Mouse (Mus musculus) layer of hippocampus, postnatal 36 days (tissue): ENCODE measurements around the gene Itfg1. TPM values are rescaled to one million over a fixed set of nuclear protein-coding genes. Genes with fewer than 3 reads are reported as not detected.

ENCODE experiments used
- DNase-seq, 2 experiments: peaks; one replicate each; pipeline ENCODE4 v3.0.0; 2022
- microRNA-seq, 2 experiments: library from miRNA; unstranded; fragments of <30 nt; microRNA quantifications; one replicate each; pipeline ENCODE4 v1.2.0; 2021
- total RNA-seq, 2 experiments: library from RNA; stranded (reverse); gene quantifications; 2 replicates each; pipeline ENCODE4 v1.2.3; 2021

The Itfg1 gene
- total RNA-seq, 2 experiments from 2014 or later = 145 to 158 TPM

GRCm38 (mm10) chr8:85717271-85717670, 123.5 kb downstream of the Itfg1 start:
- DNase-seq = no peak

- no peak for DNase-seq
Observed at GRCm38 (mm10) chr8:85716696-85717095, 124.0 kb downstream of the Itfg1 start.

- DNase-seq = no peak
Observed at GRCm38 (mm10) chr8:85706988-85707387, 133.7 kb downstream of the Itfg1 start.

- DNase-seq = peak; percentile 69 to 73
Observed at GRCm38 (mm10) chr8:85700751-85701351, 139.9 kb downstream of the Itfg1 start, which contains the start of gene Neto2. Neto2 (minus strand) TSS chr8:85700924.

DNA sequence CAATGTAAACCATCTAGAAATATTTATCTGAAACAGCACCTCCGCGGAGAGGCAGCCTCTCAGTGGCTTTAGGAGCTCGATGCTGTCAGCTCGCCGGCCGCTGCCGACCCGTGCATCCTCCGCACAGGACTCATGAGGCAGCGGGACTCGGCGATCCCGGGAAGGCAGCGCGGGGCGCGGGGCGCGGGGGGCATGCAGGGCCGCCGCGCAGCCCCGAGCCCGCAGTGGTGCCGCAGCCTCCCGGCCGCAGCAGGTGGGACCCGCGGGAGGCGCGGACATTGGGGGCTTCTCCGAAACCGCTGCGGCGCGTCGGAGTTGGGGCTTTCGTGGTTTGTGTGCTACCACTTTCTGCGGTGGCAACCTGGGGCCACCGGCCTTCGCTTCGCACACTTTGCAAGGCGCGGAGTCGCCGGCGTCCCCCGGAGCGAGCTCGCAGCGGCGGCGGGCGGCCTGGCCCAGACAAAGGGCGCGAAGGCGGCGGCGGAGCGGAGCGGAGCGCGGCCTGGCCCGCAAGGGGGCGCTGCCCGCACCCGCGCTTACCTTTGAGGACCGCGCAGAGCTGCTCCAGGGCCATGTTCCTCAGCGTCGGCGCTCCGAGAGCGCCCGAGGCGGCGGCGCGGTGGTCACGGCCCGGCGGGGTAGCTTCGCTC, 140.5 kb downstream of the Itfg1 start:
- DNase-seq = peak; percentile 60 to 61

DNA sequence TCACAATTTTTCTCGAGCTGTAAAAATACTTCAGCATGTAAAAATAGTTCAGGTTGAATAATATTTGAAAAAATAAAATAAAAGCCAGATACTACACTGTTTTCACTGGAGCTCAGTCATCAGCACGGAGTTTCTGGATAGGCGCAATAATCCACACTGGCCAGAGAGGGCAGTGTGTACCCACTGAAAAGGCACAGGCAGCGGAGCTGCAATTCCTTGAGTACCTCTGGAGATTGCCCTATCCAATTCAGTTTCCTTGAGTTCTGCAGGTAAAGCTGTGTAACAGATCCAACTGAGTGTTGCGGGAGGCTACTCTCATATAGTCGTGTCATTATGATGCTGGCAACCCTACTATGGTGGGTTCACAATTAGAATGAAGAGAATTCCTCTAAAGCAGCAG, 141.7 kb downstream of the Itfg1 start:
- DNase-seq = peak; percentile 68 to 71

Small RNAs within 50 kb of the gene (microRNA-seq; reads per million reads assigned to microRNA genes)
- gene Mir8109 = 0 reads per million in 2 experiments

Other genes with a start within 250 kb of the Itfg1 start
- gene Neto2, start 140.0 kb downstream of the Itfg1 start, total RNA-seq = 10 to 100 TPM; 42.4 to 47.9 TPM
- gene Phkb, start within 50 bp of the Itfg1 start, total RNA-seq = 10 to 100 TPM; 37.7 to 44.5 TPM